ENCODE assay signal across 26 mouse cellular contexts in genomic region chr15:88964070-88964578, GRCm38 (mm10). TPM values are rescaled to one million over a fixed set of nuclear protein-coding genes. Genes with fewer than 3 reads are reported as not detected.
"Had no signal": no experiment of that assay in that cellular context is flagged by ENCODE, and none has a peak within 500 bp of the region (broad histone marks: within the 10 kb centered on the region; RNA-seq: fewer than 3 reads in every experiment).

No protein-coding gene starts in this region.

- H3K36me3 ChIP-seq: midbrain, embryonic 10.5 days; midbrain, embryonic 12.5 days; midbrain, embryonic 15.5 days; neural tube, embryonic 12.5 days had no signal

- H3K4me1 ChIP-seq: midbrain, embryonic 12.5 days; midbrain, embryonic 15.5 days; neural tube, embryonic 12.5 days had no signal

- ATAC-seq: midbrain, embryonic 15.5 days had no signal

- H3K4me3 ChIP-seq: midbrain, embryonic 10.5 days; midbrain, embryonic 12.5 days; midbrain, embryonic 15.5 days; neural tube, embryonic 12.5 days had no signal

- H3K9me3 ChIP-seq: midbrain, embryonic 10.5 days; midbrain, embryonic 12.5 days; midbrain, embryonic 15.5 days; neural tube, embryonic 12.5 days had no signal

- H3K9ac ChIP-seq: lung, embryonic 14.5 days; midbrain, embryonic 12.5 days; midbrain, embryonic 15.5 days; neural tube, embryonic 12.5 days had no signal

- H3K27ac ChIP-seq: midbrain, embryonic 10.5 days; midbrain, embryonic 12.5 days; midbrain, embryonic 15.5 days; neural tube, embryonic 12.5 days had no signal

- DNase-seq: lung, embryonic 14.5 days; lung, postnatal 10 days; lung, postnatal 4 days; retina, postnatal 1 day; right cerebral cortex, adult 18-20 months; right cerebral cortex, postnatal 25 days; right cerebral cortex, postnatal 4 days; spleen, adult 18-20 months; thymus, adult 18-20 months; thymus, postnatal 14 days; thymus, postnatal 36 days had no signal

- H3K4me2 ChIP-seq: lung, embryonic 14.5 days; midbrain, embryonic 12.5 days; midbrain, embryonic 15.5 days; neural tube, embryonic 12.5 days had no signal

- H3K27me3 ChIP-seq: midbrain, embryonic 12.5 days; midbrain, embryonic 15.5 days; neural tube, embryonic 12.5 days had no signal

RNA-seq across cellular contexts. Expression of gene Ttll8, which starts 9.9 kb away (rescaled TPM):
- total RNA-seq: megakaryocyte, adult 5-6 weeks; megakaryocyte-erythroid progenitor cell, adult 5-6 weeks; midbrain, postnatal 0 days; monocyte, adult 5-6 weeks; neutrophil, adult 5-6 weeks had no signal
- polyA plus RNA-seq: lung, embryonic 14.5 days; lung, embryonic 16.5 days; midbrain, embryonic 10.5 days; midbrain, embryonic 12.5 days; neural tube, embryonic 12.5 days; small intestine, adult 2 months; stomach, embryonic 14.5 days; stomach, embryonic 16.5 days; thymus, postnatal 0 days had no signal

RNA-seq across cellular contexts. Expression of gene Mlc1, which starts 14.7 kb away (rescaled TPM):
- total RNA-seq: megakaryocyte, adult 5-6 weeks; megakaryocyte-erythroid progenitor cell, adult 5-6 weeks; monocyte, adult 5-6 weeks; neutrophil, adult 5-6 weeks had no signal
- polyA plus RNA-seq: lung, embryonic 14.5 days; stomach, embryonic 14.5 days; stomach, embryonic 16.5 days had no signal

RNA-seq across cellular contexts. Expression of gene Mov10l1, which starts 18.6 kb away (rescaled TPM):
- total RNA-seq: megakaryocyte, adult 5-6 weeks; megakaryocyte-erythroid progenitor cell, adult 5-6 weeks; monocyte, adult 5-6 weeks; neutrophil, adult 5-6 weeks had no signal
- polyA plus RNA-seq: lung, embryonic 14.5 days; midbrain, embryonic 10.5 days; midbrain, embryonic 12.5 days; midbrain, embryonic 15.5 days; midbrain, postnatal 0 days; neural tube, embryonic 12.5 days; neural tube, embryonic 14.5 days; small intestine, adult 2 months; stomach, embryonic 14.5 days; stomach, embryonic 16.5 days had no signal
